Mouse (Mus musculus) bone marrow, adult 2 months (tissue): ENCODE results near the gene Ackr1.

Experiments used
- CTCF ChIP-seq: fragments of 200-500 bp; IDR thresholded peaks from 2 replicates; pipeline ENCODE4 v1.5.1; 2011; ENCODE audit warnings: low read length, control low read depth; ENCODE audit not compliant: control insufficient read depth, insufficient read depth
- POLR2A ChIP-seq: fragments of 200-500 bp; IDR thresholded peaks from 2 replicates; pipeline ENCODE4 v1.6.1; 2011; ENCODE audit warnings: low read depth, mild to moderate bottlenecking, control low read depth, low read length, borderline replicate concordance; ENCODE audit not compliant: control insufficient read depth

- no peak for TF ChIP-seq POLR2A
- TF ChIP-seq CTCF: no peak
These were observed 1.1 kb downstream of the Ackr1 start for GRCm38 (mm10) chr1:173332418-173332817.
